ENCODE assay signal across 16 mouse cellular contexts in genomic region chr17:23542835-23543234, GRCm38 (mm10). TPM values are rescaled to one million over a fixed set of nuclear protein-coding genes. Genes with fewer than 3 reads are reported as not detected.
DNase-seq lines count a peak whose midpoint lies in the region; ATAC-seq and TF ChIP-seq lines count a peak whose summit lies in the region.
"Had no signal": no experiment of that assay in that cellular context is flagged by ENCODE, and none has a peak within 500 bp of the region (broad histone marks: within the 10 kb centered on the region; RNA-seq: fewer than 3 reads in every experiment).

No protein-coding gene starts in this region.

- no peak overlapping the region for H3K27ac ChIP-seq in hindbrain, embryonic 14.5 days
- no peak overlapping the region for H3K27ac ChIP-seq in hindbrain, embryonic 11.5 days (ENCODE audit: low read depth, low read length)
- H3K27ac ChIP-seq in stomach, postnatal 0 days (replicated peaks), result peak overlapping the region; percentile 53
- H3K27ac ChIP-seq: macrophage; neural tube, embryonic 13.5 days had no signal

- H3K4me1 ChIP-seq in hindbrain, embryonic 14.5 days (replicated peaks; ENCODE audit: control insufficient read depth, insufficient read depth, low read length), result peaks cover 6% of the 10 kb centered on the region; the same call in 1 of the 2 replicates
- 0 out of 2 replicates have a peak, but pooled peaks cover 2% of the 10 kb centered on the region for H3K4me1 ChIP-seq in hindbrain, embryonic 11.5 days (replicated peaks; ENCODE audit: control insufficient read depth, insufficient read depth, low read length)
- no peaks in the 10 kb centered on the region for H3K4me1 ChIP-seq in stomach, postnatal 0 days (replicated peaks; ENCODE audit: control insufficient read depth, insufficient read depth)

- WGBS in hindbrain, embryonic 14.5 days, result 57% methylated on average over 4 of the region's 4 CpGs
- WGBS in hindbrain, embryonic 11.5 days, result 61% methylated on average over 4 of the region's 4 CpGs
- 39% methylated on average over 4 of the region's 4 CpGs for WGBS in stomach, postnatal 0 days

- TF ChIP-seq CTCF in stomach, postnatal 0 days (IDR thresholded peaks at IDR 0.05; ENCODE audit: low read depth), result no peak

- no peak for ATAC-seq in CD4-positive, CD25-positive, alpha-beta regulatory T cell, adult 4 months
- no peak for ATAC-seq in hindbrain, embryonic 14.5 days (ENCODE audit: low FRiP score)
- ATAC-seq in hindbrain, embryonic 11.5 days (ENCODE audit: low FRiP score), result no peak
- ATAC-seq in stomach, postnatal 0 days (ENCODE audit: low FRiP score, low TSS enrichment), result no peak

- no peak for TF ChIP-seq EP300 in stomach, postnatal 0 days (optimal IDR thresholded peaks at IDR 0.05)

- DNase-seq in CD4-positive, CD25-positive, alpha-beta regulatory T cell, adult 2 months (ENCODE audit: low read depth, low spot score), result peak; percentile 3
- DNase-seq in hindbrain, embryonic 14.5 days (ENCODE audit: low spot score), result no peak
- DNase-seq in hindbrain, embryonic 11.5 days (ENCODE audit: low spot score), result no peak
- DNase-seq in retina, postnatal 1 day, result peak; percentile 50
- no peak for DNase-seq in retina, embryonic 14.5 days (ENCODE audit: low spot score)
- peak; percentile 14 for DNase-seq in stomach, postnatal 0 days (ENCODE audit: low spot score)
- DNase-seq in adrenal gland, adult 18-20 months (ENCODE audit: low spot score in 2 of 2), result no peak
- DNase-seq: adrenal gland, postnatal 36 days; cerebellum, postnatal 14 days; gastrocnemius, postnatal 10 days; thymus, postnatal 4 days had no signal

- no peaks in the 10 kb centered on the region for H3K9me3 ChIP-seq in hindbrain, embryonic 14.5 days (ENCODE audit: control insufficient read depth, low read length)
- H3K9me3 ChIP-seq in hindbrain, embryonic 11.5 days (ENCODE audit: control insufficient read depth, low read length), result no peaks in the 10 kb centered on the region
- no peaks in the 10 kb centered on the region for H3K9me3 ChIP-seq in stomach, postnatal 0 days (ENCODE audit: control insufficient read depth, low read length)
- H3K9me3 ChIP-seq: kidney, embryonic 15.5 days; neural tube, embryonic 13.5 days had no signal

- H3K4me3 ChIP-seq in hindbrain, embryonic 14.5 days (replicated peaks; ENCODE audit: low read length), result no peak overlapping the region
- no peak overlapping the region for H3K4me3 ChIP-seq in hindbrain, embryonic 11.5 days (ENCODE audit: low read depth, low read length)
- no peak overlapping the region for H3K4me3 ChIP-seq in stomach, postnatal 0 days (ENCODE audit: low read depth, low read length)

- peak overlapping the region; percentile 32; the same call in 1 of the 2 replicates for H3K4me2 ChIP-seq in hindbrain, embryonic 14.5 days (replicated peaks)
- no peak overlapping the region for H3K4me2 ChIP-seq in hindbrain, embryonic 11.5 days (replicated peaks; ENCODE audit: low read depth, low read length)
- peak overlapping the region; percentile 19; the same call in 1 of the 2 replicates for H3K4me2 ChIP-seq in stomach, postnatal 0 days (replicated peaks; ENCODE audit: low read depth)

- peaks cover 39% of the 10 kb centered on the region for H3K27me3 ChIP-seq in hindbrain, embryonic 14.5 days (ENCODE audit: control insufficient read depth, insufficient read depth, low read length)
- H3K27me3 ChIP-seq in hindbrain, embryonic 11.5 days (ENCODE audit: control insufficient read depth, insufficient read depth, low read length), result 0 out of 2 replicates have a peak, but pooled peaks cover 4% of the 10 kb centered on the region
- H3K27me3 ChIP-seq in stomach, postnatal 0 days (ENCODE audit: control insufficient read depth, insufficient read depth, low read length), result no peaks in the 10 kb centered on the region; the same call in 1 of the 2 replicates

- no peaks in the 10 kb centered on the region for H3K36me3 ChIP-seq in hindbrain, embryonic 14.5 days (replicated peaks; ENCODE audit: control insufficient read depth, insufficient read depth)
- no peaks in the 10 kb centered on the region for H3K36me3 ChIP-seq in hindbrain, embryonic 11.5 days (ENCODE audit: control insufficient read depth, insufficient read depth, low read length)
- no peaks in the 10 kb centered on the region for H3K36me3 ChIP-seq in stomach, postnatal 0 days (ENCODE audit: control insufficient read depth, insufficient read depth, low read length)
- H3K36me3 ChIP-seq: kidney, embryonic 15.5 days; neural tube, embryonic 13.5 days had no signal

- no peak overlapping the region for H3K9ac ChIP-seq in hindbrain, embryonic 14.5 days
- no peak overlapping the region for H3K9ac ChIP-seq in hindbrain, embryonic 11.5 days (ENCODE audit: low read depth, low read length)
- H3K9ac ChIP-seq in stomach, postnatal 0 days (ENCODE audit: low read length), result no peak overlapping the region
- H3K9ac ChIP-seq: kidney, embryonic 15.5 days had no signal

RNA-seq across cellular contexts. Expression of gene Zfp213, which starts 21.2 kb away (rescaled TPM):
- polyA plus RNA-seq in CD4-positive, CD25-positive, alpha-beta regulatory T cell, adult 4 months (2017; shearing (Covaris generic)), result 1 to 10 TPM; 3.4 to 4.3 TPM
- 15.4 and 15.6 TPM in 2 replicates for polyA plus RNA-seq in hindbrain, embryonic 14.5 days (2014; fragmentation: Nextera tagmentation; extraction: Ambion mirVana)
- 16.1 and 17.4 TPM in 2 replicates for polyA plus RNA-seq in hindbrain, embryonic 11.5 days (2014; fragmentation: Nextera tagmentation; extraction: Ambion mirVana)
- polyA plus RNA-seq in stomach, postnatal 0 days (2015; fragmentation: Nextera tagmentation; extraction: Ambion mirVana), result 8.9 and 9.2 TPM in 2 replicates
- 10 to 100 TPM; 11.0 to 12.3 TPM for total RNA-seq in adrenal gland, adult 18-20 months (2021)

RNA-seq across cellular contexts. Expression of gene Zfp13, which starts 56.5 kb away (rescaled TPM):
- under 1 TPM in 1 of 2 experiments, not detected in 1; 0.38 TPM for polyA plus RNA-seq in CD4-positive, CD25-positive, alpha-beta regulatory T cell, adult 4 months (2017; shearing (Covaris generic))
- 20.3 and 21.4 TPM in 2 replicates for polyA plus RNA-seq in hindbrain, embryonic 14.5 days (2014; fragmentation: Nextera tagmentation; extraction: Ambion mirVana)
- 16.5 and 16.7 TPM in 2 replicates for polyA plus RNA-seq in hindbrain, embryonic 11.5 days (2014; fragmentation: Nextera tagmentation; extraction: Ambion mirVana)
- 4.0 and 5.7 TPM in 2 replicates for polyA plus RNA-seq in stomach, postnatal 0 days (2015; fragmentation: Nextera tagmentation; extraction: Ambion mirVana)
- 1 to 10 TPM; 6.2 to 6.3 TPM for total RNA-seq in adrenal gland, adult 18-20 months (2021)

RNA-seq across cellular contexts. Expression of gene Zscan10, which starts 57.8 kb away (rescaled TPM):
- 1 to 10 TPM; 2.2 to 2.9 TPM for polyA plus RNA-seq in CD4-positive, CD25-positive, alpha-beta regulatory T cell, adult 4 months (2017; shearing (Covaris generic))
- 0.25 and 0.27 TPM in 2 replicates for polyA plus RNA-seq in hindbrain, embryonic 14.5 days (2014; fragmentation: Nextera tagmentation; extraction: Ambion mirVana)
- polyA plus RNA-seq in hindbrain, embryonic 11.5 days (2014; fragmentation: Nextera tagmentation; extraction: Ambion mirVana), result 0.32 and 0.34 TPM in 2 replicates
- polyA plus RNA-seq in stomach, postnatal 0 days (2015; fragmentation: Nextera tagmentation; extraction: Ambion mirVana), result 0.05 TPM in 1 of 2 replicates, not detected in the other
- not detected for total RNA-seq in adrenal gland, adult 18-20 months (2021)
- total RNA-seq: adrenal gland, postnatal 36 days; gastrocnemius, postnatal 10 days; left cerebral cortex, postnatal 25 days had no signal
- polyA plus RNA-seq: kidney, embryonic 15.5 days; macrophage; neural tube, embryonic 13.5 days had no signal

Comparison
In these comparisons a context has a peak if more than half of its experiments do, and no peak if none do; other contexts are left out.
1. DNase-seq: peak in CD4-positive, CD25-positive, alpha-beta regulatory T cell, adult 2 months (single experiment), retina, postnatal 1 day (single experiment) and stomach, postnatal 0 days (single experiment); none in hindbrain, embryonic 14.5 days (single experiment), hindbrain, embryonic 11.5 days (single experiment), retina, embryonic 14.5 days (single experiment) and adrenal gland, adult 18-20 months (0 of 2).